Mouse (Mus musculus) embryonic facial prominence, embryonic 10.5 days (tissue): Measurements from ENCODE around the gene Gm3526. TPM values are rescaled to one million over a fixed set of nuclear protein-coding genes. Genes with fewer than 3 reads are reported as not detected.
"Not testable (repeated sequence)": the region's sequence is repeated elsewhere in the genome, so short reads cannot be mapped to it uniquely, and the experiment has no call there.

ENCODE experiments used
- DNase-seq: peaks from one replicate; pipeline ENCODE4 v3.0.0-alpha.2; 2017; ENCODE audit warnings: low spot score
- H3K27ac ChIP-seq: fragments of 300-500 bp; sonication (generic); replicated peaks from 2 replicates; pipeline ENCODE4 v1.5.1; 2016; ENCODE audit warnings: mild to moderate bottlenecking
- H3K27me3 ChIP-seq: fragments of 300-500 bp; sonication (generic); replicated peaks from 2 replicates; pipeline ENCODE4 v1.6.1; 2016; ENCODE audit warnings: low read depth, mild to moderate bottlenecking; ENCODE audit not compliant: poor library complexity, severe bottlenecking
- H3K36me3 ChIP-seq: fragments of 300-500 bp; sonication (generic); replicated peaks from 2 replicates; pipeline ENCODE4 v1.6.1; 2016; ENCODE audit warnings: mild to moderate bottlenecking, moderate library complexity
- H3K4me1 ChIP-seq: fragments of 300-500 bp; sonication (generic); 2 replicates; pipeline ENCODE4 v1.6.1; 2016
- H3K4me3 ChIP-seq: fragments of 300-500 bp; sonication (generic); 2 replicates; pipeline ENCODE4 v1.5.1; 2016; ENCODE audit warnings: mild to moderate bottlenecking, moderate library complexity
- H3K9me3 ChIP-seq: fragments of 300-500 bp; sonication (generic); 2 replicates; pipeline ENCODE4 v1.6.1; 2016; ENCODE audit warnings: mild to moderate bottlenecking
- WGBS: fragments of 180-500 bp; shearing (Covaris S2); methylation state at CpG from one replicate; pipeline ENCODE4 v1.1.7; 2016; 5-methylcytosine and 5-hydroxymethylcytosine counted together
- polyA plus RNA-seq: library from polyadenylated mRNA; unstranded; fragments of >200 nt; fragmentation: Nextera tagmentation; extraction: Ambion mirVana; gene quantifications from 2 replicates; pipeline ENCODE4 v1.2.1, GENCODE M21; 2016

The Gm3526 gene
- not detected in 2 replicates for polyA plus RNA-seq

GRCm38 (mm10) chr14:5260480-5260879, at the start of gene Gm3526:
Gene Gm3526, minus strand, starts transcription at chr14:5260580.
- not testable (repeated sequence) for DNase-seq, H3K9me3 ChIP-seq, H3K36me3 ChIP-seq, H3K4me1 ChIP-seq, H3K4me3 ChIP-seq, H3K27me3 ChIP-seq, H3K27ac ChIP-seq
- no CpG with 5 or more reads among the region's 1 CpGs for WGBS

Other genes with a start within 250 kb of the Gm3526 start
- gene Gm3298, start 244.7 kb downstream of the Gm3526 start, polyA plus RNA-seq = 1.0 TPM in 1 of 2 replicates, not detected in the other
- not detected in 2 replicates for gene 4930555G01Rik, start 210.0 kb downstream of the Gm3526 start, polyA plus RNA-seq
- 1.8 and 1.9 TPM in 2 replicates for gene Gm8281, start 189.5 kb downstream of the Gm3526 start, polyA plus RNA-seq
- not detected in 2 replicates for gene Gm8279, start 129.1 kb downstream of the Gm3526 start, polyA plus RNA-seq
- not detected in 2 replicates for gene Gm3317, start 96.0 kb downstream of the Gm3526 start, polyA plus RNA-seq
- gene Gm8271, start 74.8 kb downstream of the Gm3526 start, polyA plus RNA-seq = not detected in 2 replicates
- not detected in 2 replicates for gene Gm3542, start 74.3 kb upstream of the Gm3526 start, polyA plus RNA-seq
- gene Gm3500, start 128.5 kb upstream of the Gm3526 start, polyA plus RNA-seq = 0.22 TPM in 1 of 2 replicates, not detected in the other
- gene Gm3194, start 194.9 kb upstream of the Gm3526 start, polyA plus RNA-seq = 0.58 and 1.2 TPM in 2 replicates
- gene Gm8246, start 217.2 kb upstream of the Gm3526 start, polyA plus RNA-seq = not detected in 2 replicates
- gene Gm3187, start 223.6 kb upstream of the Gm3526 start, polyA plus RNA-seq = not detected in 2 replicates
- 1.6 and 1.8 TPM in 2 replicates for gene Gm3488, start 241.1 kb upstream of the Gm3526 start, polyA plus RNA-seq